Mouse (Mus musculus): Measurements from ENCODE around the gene Letmd1. TPM values are rescaled to one million over a fixed set of nuclear protein-coding genes. Genes with fewer than 3 reads are reported as not detected.
"Not testable (repeated sequence)": the region's sequence is repeated elsewhere in the genome, so short reads cannot be mapped to it uniquely, and the experiment has no call there.

The Letmd1 gene
- total RNA-seq, 4 experiments from 2014 or later: 11.2 to 14.0 (median 11.8) TPM

DNA sequence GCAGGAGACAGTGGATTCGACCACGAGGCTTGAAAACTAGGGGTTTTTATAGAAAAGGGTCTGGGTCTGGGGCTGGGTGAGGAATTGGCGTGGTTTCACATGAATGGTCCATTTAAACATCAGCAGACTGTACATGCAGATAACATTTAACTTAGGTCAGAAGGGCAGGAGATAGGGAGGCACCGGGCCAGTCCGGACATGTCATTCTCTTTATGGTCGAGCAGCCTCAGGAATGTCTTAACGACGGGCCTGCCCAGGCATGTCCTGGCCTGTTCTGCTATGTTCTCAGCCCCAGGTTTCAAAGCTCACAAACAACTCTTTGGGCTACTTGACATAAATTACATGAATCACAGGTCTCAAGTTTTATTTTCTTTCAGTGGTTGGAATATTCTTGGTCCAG is 30.7 kb downstream of the Letmd1 start:
- not testable (repeated sequence) for DNase-seq (ENCODE audit: low spot score)

DNA sequence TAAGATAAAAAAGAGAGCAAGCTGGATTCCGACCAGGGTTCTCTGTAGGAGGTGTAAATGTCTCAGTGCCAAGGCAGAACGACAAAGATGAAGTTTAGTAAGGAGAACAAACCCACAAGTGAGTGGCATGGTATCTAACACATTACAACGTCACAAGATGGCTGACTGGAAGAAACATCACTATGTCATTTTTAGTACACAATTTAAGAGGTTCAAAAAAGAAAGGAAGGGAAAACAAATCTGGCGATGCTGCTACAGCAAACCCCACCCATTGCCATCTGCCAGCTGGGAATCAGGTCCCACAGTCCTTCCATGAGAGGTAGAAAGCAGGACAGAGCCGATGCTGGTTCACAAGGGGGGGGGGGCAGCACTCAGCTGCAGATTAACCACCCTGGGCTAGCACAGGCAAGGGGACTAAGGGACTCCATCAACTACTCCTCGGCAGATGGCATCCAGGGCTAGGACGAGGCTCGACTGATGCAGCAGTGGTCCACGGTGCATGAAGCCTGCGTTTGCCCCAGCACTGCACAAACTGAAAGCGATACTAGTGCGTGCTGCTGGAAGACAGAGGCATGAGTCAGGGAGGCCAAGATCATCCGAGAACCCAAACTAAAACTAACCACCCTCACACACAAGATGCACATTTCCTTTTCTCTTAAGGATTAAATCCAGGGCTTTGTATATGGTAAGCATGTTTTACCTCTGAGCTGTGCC is 39.8 kb downstream of the Letmd1 start:
- no peak for DNase-seq (ENCODE audit: low spot score)

- no peak for DNase-seq (ENCODE audit: low spot score)
Measured at GRCm38 (mm10) chr15:100510072-100510471, 41.2 kb downstream of the Letmd1 start.

- DNase-seq (ENCODE audit: low spot score): no peak
Measured at GRCm38 (mm10) chr15:100513387-100513786, 44.6 kb downstream of the Letmd1 start.

- DNase-seq (ENCODE audit: low spot score): no peak
Measured at GRCm38 (mm10) chr15:100515121-100515520, 46.3 kb downstream of the Letmd1 start.

DNA sequence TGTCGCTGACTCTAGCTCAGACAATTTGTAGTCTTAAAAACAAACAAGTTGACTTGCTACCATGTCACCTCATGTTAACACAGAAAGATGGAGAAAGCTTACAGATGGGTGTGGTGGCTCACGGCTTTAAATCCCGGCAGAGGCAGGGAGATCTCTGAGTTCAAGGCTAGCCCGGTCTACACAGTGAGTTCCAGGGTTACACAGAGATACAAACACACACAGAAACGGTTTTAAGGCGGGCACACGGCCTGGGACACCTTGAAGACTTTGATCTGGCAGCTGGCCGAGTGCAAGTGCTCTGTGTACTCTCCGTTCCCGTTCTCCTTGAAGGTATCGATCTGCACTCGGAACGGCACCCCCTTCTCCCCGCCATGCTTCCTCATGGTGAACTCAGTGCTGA is 51.5 kb downstream of the Letmd1 start:
- DNase-seq (ENCODE audit: low spot score): no peak

- DNase-seq (ENCODE audit: low spot score): no peak
Measured at GRCm38 (mm10) chr15:100525405-100525804, 56.6 kb downstream of the Letmd1 start.

DNA sequence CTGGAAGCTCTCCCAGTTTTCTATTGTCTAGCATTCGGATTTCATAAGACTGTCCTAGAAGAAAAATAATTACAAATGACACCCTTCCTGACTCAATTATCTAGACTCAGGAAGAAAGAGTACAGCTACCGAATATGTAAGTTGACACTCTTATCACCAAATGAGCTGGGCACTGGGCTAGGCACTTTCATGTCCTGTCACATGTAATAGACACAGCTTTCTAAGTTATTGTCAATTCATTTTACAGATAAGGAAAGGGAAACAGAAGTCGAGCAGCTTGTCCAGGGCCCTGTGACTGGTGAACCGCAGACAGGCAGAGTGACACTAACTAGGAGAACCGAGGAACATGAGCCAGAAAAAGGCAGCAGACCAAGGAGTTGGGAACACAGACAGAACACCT is 59.1 kb downstream of the Letmd1 start:
- no peak for DNase-seq (ENCODE audit: low spot score)

Other genes starting within 250 kb of the Letmd1 start
- gene Atf1, start 241.2 kb upstream of the Letmd1 start, total RNA-seq (2022): 10 to 100 TPM; 51.7 to 67.5 (median 61.6) TPM
- not detected for gene Tmprss12, start 188.2 kb upstream of the Letmd1 start, total RNA-seq (2022)
- 10 to 100 TPM; 51.7 to 63.4 (median 54.3) TPM for gene Mettl7a1, start 164.9 kb upstream of the Letmd1 start, total RNA-seq (2022)
- gene Mettl7a3, start 134.1 kb upstream of the Letmd1 start, total RNA-seq (2022): under 1 TPM in 1 of 4 experiments, not detected in 3; 0.19 TPM
- under 1 TPM in 1 of 4 experiments, not detected in 3; 0.66 TPM for gene Methig1, start 115.9 kb upstream of the Letmd1 start, total RNA-seq (2022)
- gene Mettl7a2, start 115.8 kb upstream of the Letmd1 start, total RNA-seq (2022): 1 to 10 TPM in 2 of 4 experiments, under 1 TPM in 2; 0.79 to 2.2 (median 0.99) TPM
- not detected for gene Higd1c, start 104.5 kb upstream of the Letmd1 start, total RNA-seq (2022)
- not detected for gene Gm5475, start 46.9 kb upstream of the Letmd1 start, total RNA-seq (2022)
- gene Slc11a2, start 44.0 kb upstream of the Letmd1 start, total RNA-seq (2022): 10 to 100 TPM; 49.0 to 61.5 (median 51.9) TPM
- gene Csrnp2, start 26.5 kb downstream of the Letmd1 start, total RNA-seq (2022): 1 to 10 TPM; 2.4 to 3.1 (median 2.7) TPM
- gene Tfcp2, start 83.0 kb downstream of the Letmd1 start, total RNA-seq (2022): 10 to 100 TPM; 14.3 to 17.3 (median 15.6) TPM
- gene Pou6f1, start 131.0 kb downstream of the Letmd1 start, total RNA-seq (2022): 10 to 100 TPM; 11.1 to 17.3 (median 13.8) TPM
- 100 to 1,000 TPM; 170 to 189 (median 183) TPM for gene Dazap2, start 146.3 kb downstream of the Letmd1 start, total RNA-seq (2022)
- gene Smagp, start 167.9 kb downstream of the Letmd1 start, total RNA-seq (2022): 10 to 100 TPM; 10.9 to 20.2 (median 11.9) TPM
- gene Bin2, start 200.5 kb downstream of the Letmd1 start, total RNA-seq (2022): 1 to 10 TPM in 2 of 4 experiments, under 1 TPM in 2; 0.84 to 2.6 (median 1.1) TPM
- gene Cela1, start 218.9 kb downstream of the Letmd1 start, total RNA-seq (2022): 1 to 10 TPM; 1.1 to 2.0 (median 1.5) TPM

Measured in heart, adult 8-10 months (tissue).